Mouse (Mus musculus): ENCODE results near the gene 1700061G19Rik. TPM values are rescaled to one million over a fixed set of nuclear protein-coding genes. Genes with fewer than 3 reads are reported as not detected.
A peak's percentile ranks its signal among the peaks of the same experiment; 100 is the strongest.

Gene 1700061G19Rik
- polyA plus RNA-seq, 1 experiment from 2014 or later, result 0.03 TPM

- no peaks in the 10 kb centered on the region for H3K27me3 ChIP-seq
- H3K4me1 ChIP-seq (replicated peaks), result peaks cover 48% of the 10 kb centered on the region
- H3K27ac ChIP-seq (replicated peaks), result no peak overlapping the region
- no peak overlapping the region for H3K4me2 ChIP-seq
- ATAC-seq (ENCODE audit: insufficient read depth), result no peak
- H3K9me3 ChIP-seq (replicated peaks), result no peaks in the 10 kb centered on the region
- H3K9ac ChIP-seq, result no peak overlapping the region
- H3K36me3 ChIP-seq (replicated peaks), result peaks cover 17% of the 10 kb centered on the region; the same call in 1 of the 2 replicates
- no peak overlapping the region for H3K4me3 ChIP-seq (replicated peaks)
These were observed 53.8 kb downstream of the 1700061G19Rik start for GRCm38 (mm10) chr17:56929101-56929500.

DNA sequence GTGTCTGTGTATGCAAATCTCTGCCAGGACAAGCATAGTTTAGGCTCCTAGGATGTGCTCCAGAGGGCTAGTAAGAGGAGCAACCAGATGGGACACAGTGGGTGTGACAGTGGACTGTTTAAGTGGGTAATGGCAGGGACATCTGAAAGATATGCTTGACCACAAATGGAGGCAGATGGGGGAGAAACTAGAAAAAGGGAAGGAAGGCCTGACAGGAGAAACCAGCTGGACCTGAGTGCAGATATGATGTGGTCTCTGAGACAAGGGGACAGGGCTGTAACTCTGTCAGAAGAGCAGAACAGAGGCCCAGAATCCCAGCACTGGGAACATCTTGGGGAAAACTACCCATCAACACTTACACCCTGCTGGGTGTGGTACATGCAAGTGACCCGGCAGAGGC, 54.3 kb downstream of the 1700061G19Rik start:
- Histone ChIP-seq H3K4me3 (replicated peaks) (no peak overlapping the region), H3K27ac (replicated peaks) (no peak overlapping the region), H3K36me3 (replicated peaks) (peaks cover 15% of the 10 kb centered on the region; the same call in 1 of the 2 replicates), H3K4me1 (replicated peaks) (peaks cover 52% of the 10 kb centered on the region), H3K9ac (no peak overlapping the region), H3K9me3 (replicated peaks) (no peaks in the 10 kb centered on the region), H3K4me2 (no peak overlapping the region), H3K27me3 (no peaks in the 10 kb centered on the region)
- WGBS (ENCODE audit: insufficient replicate concordance), result 32% methylated on average over 1 of the region's 1 CpGs
- ATAC-seq (ENCODE audit: insufficient read depth), result no peak

GRCm38 (mm10) chr17:56930026-56930425, 54.7 kb downstream of the 1700061G19Rik start:
- ATAC-seq (ENCODE audit: insufficient read depth), result peak; percentile 51; the same call in 1 of the 2 replicates
- no peak overlapping the region for H3K4me2 ChIP-seq
- peaks cover 10% of the 10 kb centered on the region; the same call in 1 of the 2 replicates for H3K36me3 ChIP-seq (replicated peaks)
- WGBS (ENCODE audit: insufficient replicate concordance), result 41% methylated on average over 8 of the region's 8 CpGs
- H3K9me3 ChIP-seq (replicated peaks), result no peaks in the 10 kb centered on the region
- peaks cover 57% of the 10 kb centered on the region for H3K4me1 ChIP-seq (replicated peaks)
- no peak overlapping the region for H3K9ac ChIP-seq
- H3K27ac ChIP-seq (replicated peaks), result no peak overlapping the region
- no peak overlapping the region for H3K4me3 ChIP-seq (replicated peaks)
- H3K27me3 ChIP-seq, result no peaks in the 10 kb centered on the region

DNA sequence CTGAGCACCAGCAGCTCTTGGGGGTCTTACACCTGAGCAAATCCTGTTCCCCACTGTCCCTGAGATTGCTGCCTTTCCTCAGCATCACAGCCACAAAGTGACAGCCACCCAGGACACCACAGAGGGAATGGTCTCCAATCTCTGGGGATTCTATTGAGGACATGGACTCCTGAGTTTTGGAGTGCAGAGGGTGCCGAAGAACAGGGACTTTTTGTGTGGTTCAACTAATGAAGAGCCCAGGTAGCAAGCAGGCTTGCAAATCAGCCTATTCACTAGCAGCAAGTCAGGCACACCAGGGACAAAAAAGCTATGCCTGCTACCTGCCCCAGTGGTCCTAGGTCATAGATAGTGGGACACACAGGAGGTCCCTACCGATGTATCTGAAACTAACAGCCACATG, 58.1 kb downstream of the 1700061G19Rik start:
- no peak for ATAC-seq (ENCODE audit: insufficient read depth)
- Histone ChIP-seq H3K4me2 (0 out of 2 replicates have a peak overlapping the region, but pooled peaks have one; percentile 98), H3K9me3 (replicated peaks) (no peaks in the 10 kb centered on the region), H3K27me3 (peaks cover 5% of the 10 kb centered on the region), H3K4me1 (replicated peaks) (peaks cover 60% of the 10 kb centered on the region), H3K36me3 (replicated peaks) (no peaks in the 10 kb centered on the region), H3K9ac (no peak overlapping the region), H3K4me3 (replicated peaks) (no peak overlapping the region), H3K27ac (replicated peaks) (no peak overlapping the region)
- 85% methylated on average over 2 of the region's 2 CpGs for WGBS (ENCODE audit: insufficient replicate concordance)

GRCm38 (mm10) chr17:56934545-56935330, 59.5 kb downstream of the 1700061G19Rik start:
- ATAC-seq (ENCODE audit: insufficient read depth), result peak; percentile 67
- peak overlapping the region; percentile 79 for H3K4me3 ChIP-seq (replicated peaks)
- H3K4me2 ChIP-seq, result peak overlapping the region; percentile 98
- H3K27ac ChIP-seq (replicated peaks), result peak overlapping the region; percentile 69
- no peaks in the 10 kb centered on the region for H3K9me3 ChIP-seq (replicated peaks)
- WGBS (ENCODE audit: insufficient replicate concordance), result 5% methylated on average over 44 of the region's 45 CpGs
- H3K9ac ChIP-seq, result peak overlapping the region; percentile 80
- peaks cover 15% of the 10 kb centered on the region for H3K27me3 ChIP-seq
- H3K4me1 ChIP-seq (replicated peaks), result peaks cover 48% of the 10 kb centered on the region
- no peaks in the 10 kb centered on the region for H3K36me3 ChIP-seq (replicated peaks)

DNA sequence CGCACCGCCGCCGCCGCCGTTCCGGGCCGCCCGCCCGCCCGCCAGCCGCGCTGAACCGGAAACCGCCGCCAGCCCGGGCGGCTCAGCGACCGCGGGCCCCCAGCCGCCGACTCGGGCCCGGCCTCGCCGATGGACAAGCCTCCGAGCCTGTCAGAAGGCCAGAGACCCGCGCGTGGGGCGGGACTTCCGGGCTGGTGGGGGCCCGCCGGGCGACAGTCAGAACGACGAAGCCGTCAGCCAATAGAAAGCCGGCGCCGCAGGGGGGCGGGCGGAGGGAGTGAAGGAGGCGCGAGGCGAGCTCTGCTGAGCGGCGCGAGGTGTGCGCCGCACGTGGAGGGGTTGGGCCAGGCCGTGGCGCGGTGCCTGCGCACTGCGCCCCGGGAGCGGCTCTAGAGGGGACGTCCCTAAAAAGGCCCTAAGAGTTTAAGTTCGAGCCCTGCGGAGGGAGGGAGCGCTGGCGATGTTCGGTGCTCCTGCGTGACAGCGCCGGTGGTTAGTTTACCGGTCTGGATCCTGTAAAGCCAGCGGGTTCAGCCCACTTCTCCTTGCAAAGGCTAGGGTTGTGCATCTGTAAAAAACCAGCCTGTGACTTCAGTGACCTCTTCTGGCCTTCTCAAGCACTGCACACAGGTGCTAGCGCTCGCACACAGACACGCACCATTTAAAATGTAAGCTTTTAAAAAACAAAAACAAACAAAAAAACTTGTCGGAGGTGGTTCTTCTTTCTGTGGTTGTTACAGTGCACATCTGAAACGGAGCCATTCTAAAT, 60.3 kb downstream of the 1700061G19Rik start, which contains the start of gene Mllt1:
Gene Mllt1, minus strand, starts transcription at position 53 of the 769 bp plus-strand sequence.
- 3% methylated on average over 76 of the region's 76 CpGs for WGBS (ENCODE audit: insufficient replicate concordance)

GRCm38 (mm10) chr17:56936731-56937130, 61.5 kb downstream of the 1700061G19Rik start:
- H3K36me3 ChIP-seq (replicated peaks), result no peaks in the 10 kb centered on the region
- H3K9ac ChIP-seq, result no peak overlapping the region
- peaks cover 33% of the 10 kb centered on the region for H3K4me1 ChIP-seq (replicated peaks)
- no peak overlapping the region for H3K4me2 ChIP-seq
- H3K27me3 ChIP-seq, result peaks cover 15% of the 10 kb centered on the region
- H3K9me3 ChIP-seq (replicated peaks), result no peaks in the 10 kb centered on the region
- no peak for ATAC-seq (ENCODE audit: insufficient read depth)
- H3K4me3 ChIP-seq (replicated peaks), result no peak overlapping the region
- no peak overlapping the region for H3K27ac ChIP-seq (replicated peaks)
- WGBS (ENCODE audit: insufficient replicate concordance), result 64% methylated on average over 7 of the region's 7 CpGs

More for the DNA sequence above, 60.3 kb downstream of the 1700061G19Rik start, which contains the start of gene Mllt1:
- peak within 1 kb of the TSS; percentile 69 for H3K27ac ChIP-seq (replicated peaks)
- no peaks in the 10 kb centered on the region for H3K36me3 ChIP-seq (replicated peaks)
- H3K27me3 ChIP-seq, result peaks cover 15% of the 10 kb centered on the region
- H3K9ac ChIP-seq, result peak within 1 kb of the TSS; percentile 80
- H3K4me1 ChIP-seq (replicated peaks), result peaks cover 40% of the 10 kb centered on the region
- peak within 1 kb of the TSS; percentile 79 for H3K4me3 ChIP-seq (replicated peaks)
- peak within 1 kb of the TSS; percentile 98 for H3K4me2 ChIP-seq
- H3K9me3 ChIP-seq (replicated peaks), result no peaks in the 10 kb centered on the region
- ATAC-seq (ENCODE audit: insufficient read depth), result peak; percentile 97

Other genes with a start within 250 kb of the 1700061G19Rik start
- 36.9 and 44.5 TPM in 2 replicates for gene Lonp1, start 248.6 kb upstream of the 1700061G19Rik start, polyA plus RNA-seq (2015; fragmentation: Nextera tagmentation; extraction: Ambion mirVana)
- 0.30 and 0.44 TPM in 2 replicates for gene Catsperd, start 247.3 kb upstream of the 1700061G19Rik start, polyA plus RNA-seq (2015; fragmentation: Nextera tagmentation; extraction: Ambion mirVana)
- 40.8 and 42.6 TPM in 2 replicates for gene Ranbp3, start 202.2 kb upstream of the 1700061G19Rik start, polyA plus RNA-seq (2015; fragmentation: Nextera tagmentation; extraction: Ambion mirVana)
- 210 and 226 TPM in 2 replicates for gene Ndufa11, start 157.7 kb upstream of the 1700061G19Rik start, polyA plus RNA-seq (2015; fragmentation: Nextera tagmentation; extraction: Ambion mirVana)
- 2.4 and 2.6 TPM in 2 replicates for gene Vmac, start 157.5 kb upstream of the 1700061G19Rik start, polyA plus RNA-seq (2015; fragmentation: Nextera tagmentation; extraction: Ambion mirVana)
- 1.1 and 1.6 TPM in 2 replicates for gene Nrtn, start 117.9 kb upstream of the 1700061G19Rik start, polyA plus RNA-seq (2015; fragmentation: Nextera tagmentation; extraction: Ambion mirVana)
- gene Dus3l, start 110.7 kb upstream of the 1700061G19Rik start, polyA plus RNA-seq (2015; fragmentation: Nextera tagmentation; extraction: Ambion mirVana), result 12.5 and 14.4 TPM in 2 replicates
- gene Prr22, start 105.2 kb upstream of the 1700061G19Rik start, polyA plus RNA-seq (2015; fragmentation: Nextera tagmentation; extraction: Ambion mirVana), result 0.23 and 0.60 TPM in 2 replicates
- 11.9 and 14.6 TPM in 2 replicates for gene Rfx2, start 44.5 kb upstream of the 1700061G19Rik start, polyA plus RNA-seq (2015; fragmentation: Nextera tagmentation; extraction: Ambion mirVana)
- not detected in 2 replicates for gene Acsbg2, start 1.0 kb upstream of the 1700061G19Rik start, polyA plus RNA-seq (2015; fragmentation: Nextera tagmentation; extraction: Ambion mirVana)
- 9.0 and 10.2 TPM in 2 replicates for gene Mllt1, start 59.9 kb downstream of the 1700061G19Rik start, polyA plus RNA-seq (2015; fragmentation: Nextera tagmentation; extraction: Ambion mirVana)
- not detected in 2 replicates for gene Acer1, start 106.6 kb downstream of the 1700061G19Rik start, polyA plus RNA-seq (2015; fragmentation: Nextera tagmentation; extraction: Ambion mirVana)
- gene Clpp, start 114.8 kb downstream of the 1700061G19Rik start, polyA plus RNA-seq (2015; fragmentation: Nextera tagmentation; extraction: Ambion mirVana), result 67.8 and 75.8 TPM in 2 replicates
- gene Alkbh7, start 121.9 kb downstream of the 1700061G19Rik start, polyA plus RNA-seq (2015; fragmentation: Nextera tagmentation; extraction: Ambion mirVana), result 15.4 and 17.0 TPM in 2 replicates
- gene Pspn, start 124.5 kb downstream of the 1700061G19Rik start, polyA plus RNA-seq (2015; fragmentation: Nextera tagmentation; extraction: Ambion mirVana), result not detected in 2 replicates
- 46.8 and 48.8 TPM in 2 replicates for gene Gtf2f1, start 135.8 kb downstream of the 1700061G19Rik start, polyA plus RNA-seq (2015; fragmentation: Nextera tagmentation; extraction: Ambion mirVana)
- gene Gm17949, start 136.0 kb downstream of the 1700061G19Rik start, polyA plus RNA-seq (2015; fragmentation: Nextera tagmentation; extraction: Ambion mirVana), result 0.20 and 0.36 TPM in 2 replicates
- gene Khsrp, start 156.0 kb downstream of the 1700061G19Rik start, polyA plus RNA-seq (2015; fragmentation: Nextera tagmentation; extraction: Ambion mirVana), result 20.9 and 21.4 TPM in 2 replicates
- not detected in 2 replicates for gene Slc25a41, start 166.2 kb downstream of the 1700061G19Rik start, polyA plus RNA-seq (2015; fragmentation: Nextera tagmentation; extraction: Ambion mirVana)
- 11.1 and 11.2 TPM in 2 replicates for gene Crb3, start 183.6 kb downstream of the 1700061G19Rik start, polyA plus RNA-seq (2015; fragmentation: Nextera tagmentation; extraction: Ambion mirVana)
- gene Slc25a23, start 184.4 kb downstream of the 1700061G19Rik start, polyA plus RNA-seq (2015; fragmentation: Nextera tagmentation; extraction: Ambion mirVana), result 4.9 and 7.0 TPM in 2 replicates
- 2.6 and 4.2 TPM in 2 replicates for gene Dennd1c, start 203.0 kb downstream of the 1700061G19Rik start, polyA plus RNA-seq (2015; fragmentation: Nextera tagmentation; extraction: Ambion mirVana)
- gene Tubb4a, start 212.3 kb downstream of the 1700061G19Rik start, polyA plus RNA-seq (2015; fragmentation: Nextera tagmentation; extraction: Ambion mirVana), result 0.29 and 0.31 TPM in 2 replicates
- 0.71 and 0.76 TPM in 2 replicates for gene Tnfsf9, start 229.8 kb downstream of the 1700061G19Rik start, polyA plus RNA-seq (2015; fragmentation: Nextera tagmentation; extraction: Ambion mirVana)